Mouse (Mus musculus): ENCODE data around the gene Irgc1.
A peak's percentile ranks its signal among the peaks of the same experiment; 100 is the strongest.

DNA sequence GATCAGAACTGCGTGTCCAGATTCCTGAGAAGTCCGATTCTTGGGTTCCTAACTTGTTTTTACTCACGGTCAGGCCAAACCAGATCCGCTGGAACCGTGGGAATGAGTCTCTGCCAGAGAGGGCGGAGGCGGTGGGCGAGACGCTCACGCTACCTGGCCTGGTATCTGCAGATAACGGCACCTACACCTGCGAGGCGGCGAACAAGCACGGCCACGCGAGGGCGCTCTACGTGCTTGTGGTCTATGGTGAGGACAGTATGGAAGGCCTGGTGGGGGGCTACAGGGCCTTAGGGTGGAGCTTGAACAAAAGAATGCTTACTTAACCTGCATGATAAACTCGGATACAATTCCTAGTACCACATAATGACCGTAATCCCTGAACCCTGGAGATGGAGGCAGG lies 49.4 kb upstream of the Irgc1 start:
- TF ChIP-seq MAFK (IDR thresholded peaks at IDR 0.05; ENCODE audit: borderline replicate concordance, low read depth, low read length): no peak
- TF ChIP-seq USF1 (IDR thresholded peaks at IDR 0.05; ENCODE audit: low read depth, low read length): no peak
- no peak for TF ChIP-seq ZKSCAN1 (IDR thresholded peaks at IDR 0.05; ENCODE audit: low read depth, low read length)
- TF ChIP-seq GABPA (IDR thresholded peaks at IDR 0.05; ENCODE audit: low read depth, low read length): no peak
- peak; percentile 20 to 81 (median 56); a peak in 5 of 6 replicates for TF ChIP-seq CTCF (IDR thresholded peaks at IDR 0.05 in 2 of 3, conservative IDR thresholded peaks at IDR 0.05 in 1 of 3; ENCODE audit: control insufficient read depth in 1 of 3, insufficient read depth in 1 of 3, low read depth in 2 of 3, low read length in 3 of 3, poor library complexity in 1 of 3, severe bottlenecking in 1 of 3)
- TF ChIP-seq POLR2A (IDR thresholded peaks at IDR 0.05; ENCODE audit: control insufficient read depth in 1 of 2, insufficient read depth in 1 of 2, low read depth in 1 of 2, low read length in 2 of 2, poor library complexity in 1 of 2): no peak
- no peak for TF ChIP-seq MYC (IDR thresholded peaks at IDR 0.05; ENCODE audit: low read depth, low read length)
- TF ChIP-seq USF2 (IDR thresholded peaks at IDR 0.05; ENCODE audit: borderline replicate concordance in 1 of 2, insufficient read depth in 1 of 2, low read depth in 1 of 2, low read length in 2 of 2): no peak
- no peak for TF ChIP-seq GATA1 (IDR thresholded peaks at IDR 0.05; ENCODE audit: low read depth, low read length)
- no peak for TF ChIP-seq SMC3 (IDR thresholded peaks at IDR 0.05; ENCODE audit: low read depth, low read length)
- TF ChIP-seq BHLHE40 (IDR thresholded peaks at IDR 0.05; ENCODE audit: borderline replicate concordance, low read depth, low read length): no peak
- TF ChIP-seq TBP (IDR thresholded peaks at IDR 0.05; ENCODE audit: low read depth, low read length): no peak
- TF ChIP-seq ELF1 (IDR thresholded peaks at IDR 0.05; ENCODE audit: low read depth, low read length): no peak
- no peak for TF ChIP-seq ZNF384 (IDR thresholded peaks at IDR 0.05; ENCODE audit: low read depth, low read length)

All from MEL (cell line).